Mouse (Mus musculus): Measurements from ENCODE around the gene Ints1.
"Not testable (repeated sequence)": the region's sequence is repeated elsewhere in the genome, so short reads cannot be mapped to it uniquely, and the experiment has no call there.

Ints1 gene

DNA sequence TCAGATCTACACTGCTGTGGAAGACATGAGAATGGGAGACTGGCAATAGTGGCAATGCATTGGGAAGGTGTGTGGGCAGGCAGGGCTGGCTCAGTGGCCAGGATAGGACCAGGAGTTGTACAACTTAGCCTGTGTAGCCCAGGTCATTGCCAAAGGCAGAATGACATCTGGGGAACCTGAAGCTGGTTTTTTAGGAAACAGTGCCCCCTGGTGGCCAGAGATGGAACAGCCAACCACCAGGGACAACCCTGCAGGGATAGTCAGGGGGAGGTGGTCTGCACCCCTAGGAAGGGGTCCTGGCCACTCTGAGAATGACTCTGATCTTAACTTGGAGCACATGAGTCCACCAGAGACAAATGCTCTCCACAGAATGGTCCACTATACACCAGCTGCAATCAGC is 24.9 kb downstream of the Ints1 start:
- peak; percentile 73 for DNase-seq

GRCm38 (mm10) chr5:139749413-139750125 is 25.9 kb downstream of the Ints1 start:
- DNase-seq = peak; percentile 27

DNA sequence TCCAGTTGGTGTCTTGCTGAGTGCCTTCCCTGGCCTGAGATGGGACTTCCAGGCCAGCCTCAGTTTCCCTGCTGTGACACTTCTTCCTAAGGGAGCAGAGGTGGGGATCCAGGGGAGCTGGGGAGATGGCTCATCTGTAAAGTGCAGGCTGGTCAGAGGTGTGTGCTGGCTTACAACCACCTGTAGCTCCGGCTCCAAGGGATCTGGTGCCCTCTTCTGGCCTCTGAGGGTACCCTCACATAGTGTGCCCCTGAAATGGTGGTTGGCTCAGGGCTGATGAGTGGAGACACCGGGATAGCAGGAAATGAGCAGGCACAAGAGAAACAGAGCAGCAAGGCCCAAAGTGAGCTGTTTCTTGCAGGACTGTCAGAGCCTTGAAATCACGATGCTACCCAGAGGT is 29.7 kb downstream of the Ints1 start:
- DNase-seq = peak; percentile 66

- DNase-seq = not testable (repeated sequence)
Observed at GRCm38 (mm10) chr5:139742640-139743039, 32.8 kb downstream of the Ints1 start.

DNA sequence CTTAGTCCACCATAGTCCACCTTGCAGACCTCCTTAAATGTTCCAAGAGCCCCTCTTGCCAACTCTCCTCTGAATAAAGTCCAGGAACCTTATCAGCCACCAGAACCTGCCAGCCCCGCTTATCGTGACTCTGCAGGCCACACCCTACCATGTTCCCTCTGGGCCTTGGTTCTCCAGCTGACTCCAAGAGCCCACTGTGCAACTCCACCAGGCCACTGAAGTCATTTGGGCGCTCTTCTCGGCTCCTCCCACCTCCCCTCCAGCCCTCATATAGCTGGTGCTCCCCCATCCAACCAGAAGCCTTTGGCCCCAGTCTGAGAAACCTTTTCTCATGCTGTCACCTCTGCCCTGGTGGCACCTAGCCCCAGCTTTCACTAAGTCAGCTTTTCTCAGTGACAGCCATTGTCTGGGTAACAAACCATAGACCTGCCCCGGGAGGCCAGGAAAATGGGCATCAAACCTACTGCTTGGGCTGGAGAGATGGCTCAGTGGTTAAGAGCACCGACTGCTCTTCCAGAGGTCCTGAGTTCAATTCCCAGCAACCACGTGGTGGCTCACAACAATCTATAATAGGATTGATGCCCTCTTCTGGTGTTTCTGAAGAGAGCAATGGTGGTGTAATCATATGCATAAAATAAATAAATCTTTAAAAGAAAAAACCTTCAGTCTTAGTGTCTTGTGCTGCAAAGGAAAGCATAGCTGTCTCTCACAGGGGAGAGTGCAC is 36.7 kb downstream of the Ints1 start:
- DNase-seq = no peak

DNA sequence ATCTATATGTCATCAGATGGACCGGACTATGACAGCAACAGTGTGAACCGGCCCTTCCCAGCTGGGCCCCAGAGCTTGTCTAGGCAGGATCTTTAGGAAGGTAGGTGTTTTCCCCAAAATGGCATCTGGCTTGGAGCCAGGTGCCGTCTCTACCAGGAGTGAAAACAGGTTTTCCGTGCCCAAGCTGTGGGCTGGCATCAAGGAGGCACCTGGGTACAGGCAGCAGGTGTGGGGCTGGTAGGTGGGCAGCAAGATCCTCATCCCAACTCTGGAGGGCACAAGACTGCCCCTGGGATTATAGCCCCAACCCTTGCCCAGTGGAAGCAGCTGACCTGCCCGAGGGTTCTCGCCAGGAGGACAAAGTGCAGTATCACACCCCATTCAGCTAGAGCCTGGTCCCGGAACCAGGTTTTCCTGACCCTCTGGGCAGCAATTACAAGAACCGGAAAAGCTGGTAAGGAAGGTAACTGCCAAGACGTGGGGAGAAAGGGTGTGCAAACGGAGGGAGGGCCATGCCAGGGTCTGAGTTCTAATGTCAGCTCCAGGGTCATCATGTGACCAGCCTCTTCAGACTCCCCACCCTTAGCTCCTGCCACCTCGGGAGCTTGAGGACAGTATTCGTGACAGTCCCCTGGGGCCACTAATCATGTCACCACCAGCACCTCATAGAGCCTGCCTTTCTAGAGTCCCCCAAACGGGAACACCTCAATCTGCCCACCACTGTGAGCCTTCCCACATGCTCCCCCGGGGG is 37.5 kb downstream of the Ints1 start:
- no peak for DNase-seq

DNA sequence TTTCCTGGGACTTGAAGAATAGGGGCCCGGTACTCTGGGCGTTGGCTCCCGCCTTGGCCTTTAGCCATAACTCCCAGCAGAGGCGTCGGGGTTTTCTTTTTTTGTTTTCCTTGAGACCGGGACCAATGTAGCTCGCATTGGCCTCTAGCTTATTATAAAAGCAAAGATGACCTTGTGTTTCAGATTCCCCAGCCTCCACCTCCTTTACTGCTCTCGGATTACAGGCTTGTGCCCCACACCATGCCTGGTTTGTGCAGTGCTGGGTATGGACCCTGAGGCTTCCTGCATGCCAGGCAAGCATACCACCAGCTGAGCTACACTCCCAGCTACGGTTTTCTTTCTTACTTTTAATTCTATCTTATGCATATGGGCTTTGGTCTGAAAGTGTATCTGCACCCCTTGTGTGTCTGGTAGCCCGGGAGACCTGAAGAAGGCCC is 39.0 kb downstream of the Ints1 start:
- no peak for DNase-seq

- DNase-seq = peak; percentile 97
Observed at GRCm38 (mm10) chr5:139735677-139736503, 39.6 kb downstream of the Ints1 start, which contains the start of gene Micall2. Micall2 (minus strand) TSS chr5:139736336.

- DNase-seq = no peak
Observed at GRCm38 (mm10) chr5:139734746-139735145, 40.7 kb downstream of the Ints1 start.

DNA sequence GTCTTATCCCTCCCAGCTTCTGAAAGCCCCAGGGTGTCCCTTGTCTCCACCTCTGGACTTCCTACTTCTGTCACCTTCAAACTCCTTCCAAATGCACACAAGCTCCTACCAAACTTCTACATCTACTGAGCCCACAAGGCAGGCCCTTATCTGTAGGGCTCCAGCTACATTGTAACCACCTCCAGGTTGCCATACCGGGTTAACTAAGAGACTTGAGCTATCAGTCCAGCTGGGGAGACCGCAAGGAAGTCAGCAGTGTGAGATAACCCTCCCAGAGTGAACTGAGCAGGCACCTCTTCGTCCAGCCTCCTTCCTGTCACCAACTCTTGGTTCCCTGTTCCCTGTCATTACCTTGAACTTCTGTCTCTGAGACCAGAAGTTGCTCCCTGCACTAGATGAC is 41.5 kb downstream of the Ints1 start:
- no peak for DNase-seq

DNA sequence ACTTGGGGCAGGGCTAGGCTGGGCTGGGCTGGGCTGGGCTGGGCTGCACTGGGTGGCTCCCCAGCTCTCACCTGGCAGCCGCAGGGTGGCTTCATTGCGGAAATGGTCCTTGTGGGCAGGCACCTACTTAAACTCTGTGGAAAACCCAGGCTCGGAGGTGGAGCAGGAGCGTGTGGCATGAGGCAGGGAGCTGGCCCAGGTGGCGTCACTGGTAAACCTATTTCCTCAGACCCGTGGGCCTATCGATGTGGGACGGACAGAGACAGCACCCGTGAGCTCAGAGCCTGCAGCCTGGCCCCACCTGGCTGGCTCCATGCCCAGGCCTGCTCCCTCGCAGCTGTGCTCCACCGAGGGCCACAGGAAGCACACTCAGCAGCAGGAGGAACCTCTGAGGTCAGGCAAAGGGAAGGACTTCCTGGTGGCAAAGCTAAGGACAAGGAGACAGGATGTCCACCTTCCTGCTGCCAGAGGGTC is 42.8 kb downstream of the Ints1 start:
- DNase-seq = no peak

DNA sequence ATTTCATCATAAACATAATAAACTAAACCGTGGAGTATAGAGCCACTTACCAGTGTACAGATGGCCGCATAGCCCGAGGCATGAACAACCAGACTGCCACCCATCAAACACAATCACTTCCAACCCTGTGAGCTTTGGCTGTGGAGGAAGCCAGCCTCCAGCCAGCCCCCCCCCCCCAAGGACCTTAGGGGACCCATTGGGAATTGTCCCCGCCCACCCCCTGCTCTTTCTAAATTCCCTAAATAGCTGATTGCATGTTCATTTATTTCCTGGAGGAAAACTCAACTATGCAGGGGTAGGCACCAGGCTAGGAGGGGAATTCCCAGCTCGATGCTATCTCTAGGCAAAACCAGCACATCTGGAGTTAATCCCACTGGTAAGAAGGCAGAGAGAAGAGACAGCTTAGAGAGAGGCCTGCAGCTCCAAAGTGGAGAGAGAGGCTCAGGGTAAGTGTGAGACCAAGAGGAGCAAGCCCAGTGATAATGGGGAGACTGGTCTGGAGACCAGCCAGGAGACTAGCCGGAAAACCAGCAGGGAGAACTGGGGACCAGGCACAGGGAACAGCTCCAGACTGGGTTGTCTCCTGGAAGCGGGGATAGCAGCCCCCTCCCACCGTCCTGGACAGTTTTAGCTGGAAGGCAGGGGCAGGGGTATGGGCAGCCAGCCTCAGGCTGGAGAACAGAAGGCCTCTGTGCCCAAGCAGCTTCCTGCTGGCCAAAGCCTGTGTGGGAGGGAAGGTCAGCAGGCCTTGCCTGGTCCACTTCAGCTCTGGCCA is 44.6 kb downstream of the Ints1 start:
- peak; percentile 74 for DNase-seq

DNA sequence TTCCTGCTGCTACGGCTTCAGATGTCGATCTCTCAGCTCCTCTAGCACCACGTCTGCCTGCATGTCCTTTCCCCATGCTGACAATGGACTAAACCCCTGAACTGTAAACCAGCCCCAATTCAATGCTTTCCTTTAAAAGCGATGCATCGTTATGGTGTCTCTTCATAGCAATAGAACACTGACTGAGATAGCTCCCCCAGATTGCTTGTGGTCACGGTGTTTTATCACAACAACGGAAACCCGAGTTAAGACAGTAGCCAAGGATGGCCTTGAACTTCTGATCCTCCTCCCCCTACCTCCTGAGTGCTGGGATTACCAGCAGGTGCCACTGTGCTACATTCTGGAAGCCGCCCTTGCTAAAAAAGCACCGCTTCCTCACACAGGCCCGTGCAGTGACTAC is 48.2 kb downstream of the Ints1 start:
- DNase-seq = no peak

DNA sequence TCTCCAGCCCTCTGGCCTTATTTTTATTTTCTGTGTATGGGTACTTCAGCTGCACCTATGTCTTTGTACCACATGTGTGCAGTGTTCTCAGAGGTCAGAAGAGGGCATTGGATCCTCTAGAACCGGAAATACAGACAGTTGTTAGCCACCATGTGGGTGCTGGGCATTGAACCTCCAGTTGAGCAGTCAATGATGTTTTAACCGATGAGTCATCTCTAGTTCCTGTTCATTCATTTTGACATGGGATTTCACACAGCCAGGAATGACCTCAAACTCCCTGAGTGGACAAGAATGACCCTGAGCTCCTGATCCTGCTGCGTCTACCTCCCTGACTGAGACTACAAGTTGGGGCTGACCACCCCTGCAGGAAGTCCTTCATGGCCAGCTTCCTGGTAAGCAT is 49.3 kb downstream of the Ints1 start:
- DNase-seq = no peak

- DNase-seq = peak; percentile 74
Observed at GRCm38 (mm10) chr5:139724336-139725116, 50.9 kb downstream of the Ints1 start.

DNA sequence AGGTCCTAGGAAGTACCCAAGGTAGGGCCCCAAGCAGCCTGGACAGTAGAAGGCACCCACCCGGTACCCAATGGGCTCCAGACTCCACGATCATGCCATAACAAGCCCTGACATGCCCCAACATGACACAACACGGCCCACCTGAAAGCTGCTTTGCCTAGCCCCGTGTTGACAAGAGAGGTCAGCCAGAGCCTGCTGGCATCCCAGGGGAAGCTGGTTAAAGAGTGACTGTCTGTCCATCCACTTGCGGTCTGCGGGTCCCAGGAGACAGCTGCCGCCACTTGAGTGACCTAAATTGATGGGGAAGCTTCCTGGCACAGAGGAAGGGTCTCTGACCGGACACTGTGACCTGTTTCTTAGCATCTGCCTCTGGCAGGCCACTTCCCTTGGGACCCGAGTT is 52.4 kb downstream of the Ints1 start:
- DNase-seq = peak; percentile 60

DNA sequence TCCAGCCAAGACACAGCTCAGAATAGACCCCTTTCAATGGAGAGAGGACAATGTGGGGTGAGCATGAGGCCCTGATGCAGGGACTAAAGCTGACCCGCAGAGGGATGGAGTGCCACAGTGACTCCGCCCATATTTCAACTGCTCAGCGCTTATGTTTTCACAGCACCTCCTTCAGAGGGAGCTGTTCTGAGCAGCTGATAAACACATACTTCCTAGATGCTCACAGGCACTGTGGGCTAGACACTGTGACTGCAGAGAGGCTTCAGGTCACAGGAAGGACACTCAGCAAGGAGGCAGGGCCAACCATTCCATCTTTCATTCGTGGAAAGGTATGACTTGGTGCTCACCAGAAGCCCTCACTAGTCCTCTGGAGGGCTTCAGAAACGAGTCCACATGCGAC is 52.8 kb downstream of the Ints1 start:
- DNase-seq = peak; percentile 55

DNA sequence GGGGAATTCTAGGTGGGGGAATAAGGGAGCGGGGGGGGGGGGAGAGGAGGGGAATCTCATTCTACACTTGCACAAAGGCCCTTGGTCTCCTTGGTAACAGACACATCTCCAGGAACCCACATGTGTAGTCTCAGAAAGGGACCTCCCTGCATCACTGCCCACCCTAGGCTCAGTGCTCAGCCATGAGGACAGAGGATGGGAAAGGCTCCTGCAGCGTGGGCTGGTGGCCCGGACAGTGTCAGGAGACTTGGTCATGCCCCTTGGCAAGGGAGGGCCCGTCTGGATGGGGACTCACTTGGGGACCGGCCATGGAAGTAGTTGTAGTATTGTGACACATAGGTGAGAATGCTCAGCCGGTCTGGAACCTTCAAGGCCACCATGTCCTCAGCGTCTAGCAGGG is 56.5 kb downstream of the Ints1 start:
- DNase-seq = peak; percentile 52

- no peak for DNase-seq
Observed at GRCm38 (mm10) chr5:139718540-139718939, 56.9 kb downstream of the Ints1 start.

GRCm38 (mm10) chr5:139717723-139718122 is 57.8 kb downstream of the Ints1 start:
- DNase-seq = peak; percentile 74

DNA sequence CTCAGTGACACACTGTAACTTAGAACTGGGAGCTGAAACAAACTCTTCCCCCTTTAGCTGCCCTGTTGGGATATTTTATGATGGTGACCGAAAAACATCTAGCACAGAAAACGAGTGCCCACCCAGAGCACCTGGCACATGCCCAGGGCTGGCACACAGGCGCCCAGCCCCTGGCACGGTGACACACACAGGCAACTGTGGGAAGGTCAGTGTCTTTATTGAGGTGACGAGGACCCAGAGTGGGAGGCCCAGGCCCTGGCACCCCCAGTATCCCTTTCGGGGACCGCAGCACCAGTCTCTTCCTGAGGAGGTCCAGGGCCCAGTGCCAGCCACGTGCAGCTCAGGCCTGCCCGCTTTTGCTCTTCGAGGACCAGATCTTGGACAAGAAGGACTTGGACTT is 69.0 kb downstream of the Ints1 start:
- no peak for DNase-seq
